Mouse (Mus musculus) cerebellum, adult 2 months (tissue): Measurements from ENCODE around the gene Bpnt1. TPM values are rescaled to one million over a fixed set of nuclear protein-coding genes. Genes with fewer than 3 reads are reported as not detected.

ENCODE experiments used
- DNase-seq, 2 experiments: peaks; one replicate each; pipeline ENCODE4 v3.0.0; 2021
- H3K27ac ChIP-seq: fragments of 200-500 bp; 2 replicates; pipeline ENCODE4 v1.5.1; 2012; ENCODE audit warnings: low read length, control low read depth, inconsistent platforms; ENCODE audit not compliant: insufficient read depth
- H3K27me3 ChIP-seq: fragments of 200-500 bp; 2 replicates; pipeline ENCODE4 v1.6.1; 2012; ENCODE audit warnings: inconsistent platforms, mild to moderate bottlenecking, low read length, moderate library complexity; ENCODE audit not compliant: control insufficient read depth, insufficient read depth
- H3K4me1 ChIP-seq: fragments of 200-500 bp; 2 replicates; pipeline ENCODE4 v1.6.1; 2011; ENCODE audit warnings: low read length; ENCODE audit not compliant: control insufficient read depth, insufficient read depth
- H3K4me3 ChIP-seq: fragments of 200-500 bp; replicated peaks from 2 replicates; pipeline ENCODE3; 2011; ENCODE audit warnings: mild to moderate bottlenecking, low read depth, low read length, control low read depth; ENCODE audit not compliant: insufficient read depth
- CTCF ChIP-seq: fragments of 200-500 bp; IDR thresholded peaks from 2 replicates; pipeline ENCODE4 v1.5.1; 2011; ENCODE audit warnings: low read depth, mild to moderate bottlenecking, control low read depth, low read length, moderate library complexity, borderline replicate concordance; ENCODE audit not compliant: insufficient read depth
- POLR2A ChIP-seq: fragments of 200-500 bp; IDR thresholded peaks from 2 replicates; pipeline ENCODE4 v1.6.1; 2011; ENCODE audit warnings: low read length, control low read depth, borderline replicate concordance; ENCODE audit not compliant: insufficient read depth
- WGBS: fragments of 180-500 bp; shearing (Covaris S2); methylation state at CpG from one replicate; pipeline ENCODE4 v1.1.7; 2018; 5-methylcytosine and 5-hydroxymethylcytosine counted together
- polyA plus RNA-seq: library from polyadenylated mRNA; depleted of rRNA; stranded (reverse); fragments of >200 nt; gene quantifications from 2 replicates; pipeline ENCODE4 v1.2.3, GENCODE M21; 2012; rRNA removed

The Bpnt1 gene
- polyA plus RNA-seq: 114 and 115 TPM in 2 replicates

- DNase-seq: peak; percentile 91 to 94
- WGBS: 1% methylated on average over 32 of the region's 32 CpGs
- no peaks in the 10 kb centered on the region for H3K27me3 ChIP-seq
- TF ChIP-seq POLR2A: peak; percentile 95; the same call in 1 of the 2 replicates
- no peak for TF ChIP-seq CTCF
- peak within 1 kb of the TSS; percentile 81 for H3K4me3 ChIP-seq
- H3K27ac ChIP-seq: peak within 1 kb of the TSS; percentile 67; the same call in 1 of the 2 replicates
- peaks cover 13% of the 10 kb centered on the region; the same call in 1 of the 2 replicates for H3K4me1 ChIP-seq
Observed at GRCm38 (mm10) chr1:185331983-185332430, at the start of gene Bpnt1. TSS of gene Bpnt1 (plus strand) at chr1:185332149.

- WGBS: 90% methylated on average over 11 of the region's 11 CpGs
- TF ChIP-seq CTCF (no peak), POLR2A (no peak)
Observed at GRCm38 (mm10) chr1:185282846-185283245, 49.1 kb upstream of the Bpnt1 start.

GRCm38 (mm10) chr1:185283247-185283646, 48.7 kb upstream of the Bpnt1 start:
- no peak overlapping the region for H3K4me3 ChIP-seq
- H3K4me1 ChIP-seq: peaks cover 9% of the 10 kb centered on the region
- WGBS: 94% methylated on average over 15 of the region's 15 CpGs
- TF ChIP-seq POLR2A: no peak
- no peak for TF ChIP-seq CTCF
- H3K27me3 ChIP-seq: no peaks in the 10 kb centered on the region
- DNase-seq: no peak
- H3K27ac ChIP-seq: no peak overlapping the region

More at GRCm38 (mm10) chr1:185282846-185283245, 49.1 kb upstream of the Bpnt1 start:
- H3K27ac ChIP-seq: no peak overlapping the region
- H3K4me3 ChIP-seq: no peak overlapping the region
- no peaks in the 10 kb centered on the region for H3K27me3 ChIP-seq
- H3K4me1 ChIP-seq: peaks cover 9% of the 10 kb centered on the region
- DNase-seq: no peak

GRCm38 (mm10) chr1:185284740-185285139, 47.2 kb upstream of the Bpnt1 start:
- no peak overlapping the region for H3K27ac ChIP-seq
- H3K4me3 ChIP-seq: no peak overlapping the region
- TF ChIP-seq POLR2A (no peak), CTCF (0 out of 2 replicates have a peak, but pooled peaks have one; percentile 12)
- 8% methylated on average over 4 of the region's 4 CpGs for WGBS
- peaks cover 9% of the 10 kb centered on the region for H3K4me1 ChIP-seq
- DNase-seq: peak; percentile 71 to 86
- H3K27me3 ChIP-seq: no peaks in the 10 kb centered on the region

- peaks cover 9% of the 10 kb centered on the region for H3K4me1 ChIP-seq
- no peaks in the 10 kb centered on the region for H3K27me3 ChIP-seq
- WGBS: 23% methylated on average over 4 of the region's 4 CpGs
- DNase-seq: peak; percentile 67 to 73
- H3K27ac ChIP-seq: no peak overlapping the region
- TF ChIP-seq POLR2A (no peak), CTCF (no peak)
- H3K4me3 ChIP-seq: no peak overlapping the region
Observed at GRCm38 (mm10) chr1:185285171-185285570, 46.8 kb upstream of the Bpnt1 start.

- 95% methylated on average over 20 of the region's 20 CpGs for WGBS
- Histone ChIP-seq H3K4me3 (no peak overlapping the region), H3K4me1 (peaks cover 9% of the 10 kb centered on the region), H3K27me3 (no peaks in the 10 kb centered on the region), H3K27ac (no peak overlapping the region)
- TF ChIP-seq CTCF: no peak
- no peak for TF ChIP-seq POLR2A
- DNase-seq: no peak
Observed at GRCm38 (mm10) chr1:185287066-185287465, 44.9 kb upstream of the Bpnt1 start.

- no peak overlapping the region for H3K27ac ChIP-seq
- H3K4me3 ChIP-seq: no peak overlapping the region
- peaks cover 5% of the 10 kb centered on the region for H3K4me1 ChIP-seq
- TF ChIP-seq POLR2A (no peak), CTCF (no peak)
- H3K27me3 ChIP-seq: no peaks in the 10 kb centered on the region
- 62% methylated on average over 5 of the region's 5 CpGs for WGBS
- DNase-seq: no peak
Observed at GRCm38 (mm10) chr1:185289231-185289630, 42.7 kb upstream of the Bpnt1 start.

- TF ChIP-seq POLR2A (no peak), CTCF (no peak)
- 55% methylated on average over 4 of the region's 4 CpGs for WGBS
Observed at GRCm38 (mm10) chr1:185291336-185291735, 40.6 kb upstream of the Bpnt1 start.

More at GRCm38 (mm10) chr1:185291336-185291735, 40.6 kb upstream of the Bpnt1 start:
- Histone ChIP-seq H3K27me3 (no peaks in the 10 kb centered on the region), H3K4me1 (no peaks in the 10 kb centered on the region), H3K4me3 (no peak overlapping the region), H3K27ac (no peak overlapping the region)
- DNase-seq: no peak
